Mouse (Mus musculus) hindbrain, embryonic 16.5 days (tissue): ENCODE results near the gene Asah2. TPM values are rescaled to one million over a fixed set of nuclear protein-coding genes. Genes with fewer than 3 reads are reported as not detected.
"Not testable (repeated sequence)": the region's sequence is repeated elsewhere in the genome, so short reads cannot be mapped to it uniquely, and the experiment has no call there.

ENCODE experiments used
- ATAC-seq: fragments of 200-750 bp; cut with Nextera tagmentation; 2 replicates; pipeline ENCODE4 v1.8.0; 2017; ENCODE audit warnings: moderate TSS enrichment, moderate library complexity
- H3K27ac ChIP-seq: fragments of 300-500 bp; sonication (generic); 2 replicates; pipeline ENCODE4 v1.5.1; 2014; ENCODE audit warnings: low read depth, mild to moderate bottlenecking, control low read depth, low read length, moderate library complexity
- H3K27me3 ChIP-seq: fragments of 300-500 bp; sonication (generic); replicated peaks from 2 replicates; pipeline ENCODE4 v1.6.1; 2014; ENCODE audit warnings: low read length; ENCODE audit not compliant: control insufficient read depth, insufficient read depth
- H3K36me3 ChIP-seq: fragments of 300-500 bp; sonication (generic); 2 replicates; pipeline ENCODE4 v1.6.1; 2014; ENCODE audit warnings: mild to moderate bottlenecking, low read length, moderate library complexity, mixed read lengths; ENCODE audit not compliant: control insufficient read depth, insufficient read depth
- H3K4me1 ChIP-seq: fragments of 300-500 bp; sonication (generic); 2 replicates; pipeline ENCODE4 v1.6.1; 2014; ENCODE audit warnings: low read depth, low read length; ENCODE audit not compliant: control insufficient read depth, insufficient read depth
- H3K4me2 ChIP-seq: fragments of 300-500 bp; sonication (generic); 2 replicates; pipeline ENCODE4 v1.6.1; 2014; ENCODE audit warnings: mild to moderate bottlenecking, low read length, control low read depth, moderate library complexity
- H3K4me3 ChIP-seq: fragments of 300-500 bp; sonication (generic); 2 replicates; pipeline ENCODE4 v1.5.1; 2014; ENCODE audit warnings: mild to moderate bottlenecking, low read length, control low read depth, moderate library complexity
- H3K9ac ChIP-seq: fragments of 300-500 bp; sonication (generic); 2 replicates; pipeline ENCODE4 v1.6.1; 2014; ENCODE audit warnings: low read depth, mild to moderate bottlenecking, control low read depth, low read length, moderate library complexity
- H3K9me3 ChIP-seq: fragments of 300-500 bp; sonication (generic); 2 replicates; pipeline ENCODE4 v1.6.1; 2014; ENCODE audit warnings: mild to moderate bottlenecking, low read length, moderate library complexity; ENCODE audit not compliant: control insufficient read depth
- WGBS: fragments of 180-500 bp; shearing (Covaris S2); extraction: QIAGEN DNeasy Blood & Tissue Kit; methylation state at CpG from one replicate; pipeline ENCODE4 v1.1.7; 2014; 5-methylcytosine and 5-hydroxymethylcytosine counted together
- polyA plus RNA-seq: library from polyadenylated mRNA; unstranded; fragments of >200 nt; fragmentation: Nextera tagmentation; extraction: Ambion mirVana; gene quantifications from 2 replicates; pipeline ENCODE4 v1.2.1, GENCODE M21; 2015

Gene Asah2
- polyA plus RNA-seq, 1 experiment from 2014 or later = 0.99 TPM

DNA sequence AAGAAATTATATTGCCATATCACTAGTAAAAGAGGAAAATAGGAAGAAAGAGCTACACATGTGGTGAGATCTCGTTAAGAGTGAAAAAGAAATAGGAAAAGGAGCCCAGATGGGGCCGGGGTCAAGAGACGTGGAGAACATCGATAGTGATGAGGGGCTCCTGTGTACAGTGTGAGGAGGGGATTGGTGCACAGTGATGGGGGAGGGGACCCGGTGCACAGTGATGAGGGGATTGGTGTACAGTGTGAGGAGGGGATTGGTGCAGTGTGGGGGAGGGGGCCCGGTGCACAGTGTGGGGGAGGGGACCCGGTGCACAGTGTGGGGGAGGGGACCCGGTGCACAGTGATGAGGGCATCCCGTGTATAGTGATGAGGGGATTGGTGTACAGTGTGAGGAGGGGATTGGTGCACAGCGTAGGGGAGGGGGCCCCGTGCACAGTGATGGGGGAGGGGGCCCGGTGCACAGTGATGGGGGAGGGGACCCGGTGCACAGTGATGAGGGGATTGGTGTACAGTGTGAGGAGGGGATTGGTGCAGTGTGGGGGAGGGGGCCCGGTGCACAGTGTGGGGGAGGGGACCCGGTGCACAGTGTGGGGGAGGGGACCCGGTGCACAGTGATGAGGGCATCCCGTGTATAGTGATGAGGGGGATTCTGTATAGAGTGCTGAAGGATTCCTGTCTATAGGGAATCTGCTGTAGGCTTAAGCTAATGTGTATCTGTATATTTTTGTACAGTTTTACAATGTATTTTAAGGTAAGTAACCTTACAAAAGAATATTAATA, 23.9 kb upstream of the Asah2 start:
- 89% methylated on average over 14 of the region's 17 CpGs for WGBS
- H3K9me3 ChIP-seq, H3K4me2 ChIP-seq, H3K36me3 ChIP-seq, H3K9ac ChIP-seq, H3K27ac ChIP-seq, H3K4me1 ChIP-seq, H3K4me3 ChIP-seq, H3K27me3 ChIP-seq: not testable (repeated sequence)
- ATAC-seq = peak; percentile 46

DNA sequence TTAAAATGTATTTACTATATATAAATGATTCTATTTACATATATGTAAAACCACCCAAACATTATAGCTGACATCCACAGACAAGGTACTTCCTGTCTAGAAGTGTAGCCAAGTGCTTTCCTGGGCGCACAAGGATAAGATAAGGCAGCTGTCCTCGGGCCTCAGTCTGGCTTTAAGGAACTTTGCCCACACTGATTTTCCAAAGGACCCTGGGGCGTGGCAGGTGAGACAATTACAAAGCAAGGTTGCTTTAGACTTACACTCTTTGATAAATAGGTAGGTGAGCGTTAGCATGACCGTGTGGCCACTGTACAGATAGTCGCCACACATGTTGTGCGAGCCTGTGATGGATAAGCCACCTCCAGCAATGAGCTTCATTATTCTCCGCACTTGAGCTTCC, 21.3 kb upstream of the Asah2 start:
- H3K9me3 ChIP-seq = no peaks in the 10 kb centered on the region
- H3K4me2 ChIP-seq = no peak overlapping the region
- H3K4me1 ChIP-seq = no peaks in the 10 kb centered on the region
- H3K27me3 ChIP-seq = no peaks in the 10 kb centered on the region
- no peak for ATAC-seq
- H3K36me3 ChIP-seq = no peaks in the 10 kb centered on the region
- H3K4me3 ChIP-seq = no peak overlapping the region
- WGBS = 96% methylated on average over 8 of the region's 8 CpGs
- H3K27ac ChIP-seq = no peak overlapping the region
- no peak overlapping the region for H3K9ac ChIP-seq

DNA sequence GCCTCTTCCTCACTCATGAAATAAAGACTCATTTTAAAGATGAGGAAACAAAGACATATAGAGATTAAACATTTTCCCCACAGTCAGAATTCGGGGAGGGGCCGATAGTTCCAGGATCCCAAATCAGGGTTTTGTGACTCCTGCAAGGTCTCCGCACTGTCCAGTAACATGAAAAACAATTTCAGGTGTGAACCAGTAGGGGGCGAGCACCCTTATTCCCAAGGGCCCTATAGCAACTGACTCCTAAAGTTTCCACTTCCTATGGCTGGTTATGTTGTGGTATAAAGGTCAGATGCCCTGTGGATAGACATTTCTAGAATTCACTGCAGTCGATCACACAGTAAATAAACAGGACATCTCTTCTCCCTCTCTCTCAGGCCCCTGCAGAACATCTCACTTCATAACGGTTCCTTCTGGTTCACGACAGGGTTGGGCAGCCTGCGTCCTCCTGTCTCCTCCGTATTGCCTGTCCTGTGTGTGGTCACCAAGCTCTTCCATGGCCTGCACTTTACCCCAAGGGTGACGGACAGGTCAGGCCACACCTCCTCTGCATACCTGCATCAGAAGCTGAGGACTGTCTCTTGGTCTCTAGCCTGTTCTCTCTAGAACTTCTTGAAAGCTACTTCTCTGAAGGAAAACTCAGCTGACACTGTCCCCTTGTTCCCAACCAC, 19.3 kb upstream of the Asah2 start:
- H3K4me3 ChIP-seq = no peak overlapping the region
- no peaks in the 10 kb centered on the region for H3K27me3 ChIP-seq
- no peak overlapping the region for H3K4me2 ChIP-seq
- H3K9ac ChIP-seq = no peak overlapping the region
- no peaks in the 10 kb centered on the region for H3K4me1 ChIP-seq
- H3K27ac ChIP-seq = no peak overlapping the region
- 0 out of 2 replicates have a peak, but pooled peaks have one; percentile 35 for ATAC-seq
- 79% methylated on average over 10 of the region's 10 CpGs for WGBS
- H3K36me3 ChIP-seq = no peaks in the 10 kb centered on the region
- no peaks in the 10 kb centered on the region for H3K9me3 ChIP-seq

DNA sequence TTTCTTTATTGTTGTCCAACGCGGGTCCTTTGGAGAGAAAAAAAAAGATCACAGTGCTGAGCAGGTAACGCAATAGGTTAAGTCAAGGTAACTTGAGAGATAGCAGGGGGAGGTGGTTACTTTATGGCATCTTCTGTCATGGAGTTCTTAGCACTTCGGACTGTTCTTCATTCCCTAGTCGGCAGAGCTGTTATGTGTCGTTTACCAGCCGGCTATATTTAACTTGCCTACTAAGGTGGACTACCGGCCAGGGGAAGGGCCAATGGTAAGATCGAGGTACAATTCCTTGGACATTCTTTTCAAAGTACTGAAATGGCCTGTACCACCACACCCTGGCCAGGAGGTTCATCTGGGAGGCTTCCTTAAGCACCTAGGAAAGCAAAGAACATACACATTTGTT, 16.1 kb upstream of the Asah2 start:
- H3K4me2 ChIP-seq = no peak overlapping the region
- no peaks in the 10 kb centered on the region for H3K4me1 ChIP-seq
- 95% methylated on average over 9 of the region's 9 CpGs for WGBS
- no peaks in the 10 kb centered on the region for H3K27me3 ChIP-seq
- H3K27ac ChIP-seq = no peak overlapping the region
- ATAC-seq = no peak
- H3K36me3 ChIP-seq = no peaks in the 10 kb centered on the region
- no peak overlapping the region for H3K9ac ChIP-seq
- H3K9me3 ChIP-seq = no peaks in the 10 kb centered on the region
- H3K4me3 ChIP-seq = no peak overlapping the region

DNA sequence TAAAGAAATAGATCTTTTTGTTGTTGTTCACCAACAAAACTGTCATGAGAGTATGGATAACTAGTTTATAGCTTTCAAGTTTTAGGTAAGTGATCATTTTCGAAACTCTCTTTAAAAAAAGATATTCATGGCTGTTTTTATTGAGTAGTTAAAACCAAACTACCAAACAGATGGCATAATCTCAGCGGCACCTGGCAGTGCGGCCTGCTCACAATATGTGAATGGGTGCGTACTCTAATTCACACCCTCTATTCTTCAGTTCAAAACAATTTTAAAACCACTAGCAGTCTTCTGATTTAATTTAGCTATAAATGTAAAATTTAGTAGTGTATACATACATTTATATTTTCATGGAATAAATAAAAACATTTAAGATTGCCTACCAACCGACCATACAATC, 15.2 kb upstream of the Asah2 start:
- Histone ChIP-seq H3K9me3 (no peaks in the 10 kb centered on the region), H3K27ac (no peak overlapping the region), H3K36me3 (no peaks in the 10 kb centered on the region), H3K9ac (no peak overlapping the region), H3K4me2 (no peak overlapping the region), H3K4me3 (no peak overlapping the region), H3K27me3 (no peaks in the 10 kb centered on the region), H3K4me1 (no peaks in the 10 kb centered on the region)
- no peak for ATAC-seq
- WGBS = 89% methylated on average over 5 of the region's 5 CpGs

DNA sequence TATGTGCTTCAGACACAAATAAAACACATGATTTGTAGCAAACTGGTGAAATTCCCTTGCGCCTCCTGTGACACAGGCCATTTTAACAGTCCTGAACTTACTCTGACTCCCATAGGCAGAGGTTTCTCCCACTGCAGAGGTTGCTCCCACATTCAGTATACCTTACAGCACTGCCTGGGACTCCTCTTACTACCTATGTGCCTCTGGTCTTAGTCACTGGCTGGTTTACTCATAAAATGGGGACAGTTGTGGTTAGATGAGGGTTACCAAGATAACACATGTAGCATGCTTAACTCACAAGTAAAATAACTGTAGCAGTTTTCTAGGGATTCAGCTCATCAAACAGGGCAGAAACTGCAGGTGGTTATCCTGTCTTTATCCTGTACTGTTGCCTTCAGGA, 12.8 kb upstream of the Asah2 start:
- Histone ChIP-seq H3K4me3 (no peak overlapping the region), H3K4me1 (no peaks in the 10 kb centered on the region), H3K27me3 (no peaks in the 10 kb centered on the region), H3K9me3 (no peaks in the 10 kb centered on the region), H3K27ac (no peak overlapping the region), H3K4me2 (no peak overlapping the region), H3K36me3 (no peaks in the 10 kb centered on the region), H3K9ac (no peak overlapping the region)
- no peak for ATAC-seq
- WGBS = 100% methylated on average over 1 of the region's 1 CpGs

DNA sequence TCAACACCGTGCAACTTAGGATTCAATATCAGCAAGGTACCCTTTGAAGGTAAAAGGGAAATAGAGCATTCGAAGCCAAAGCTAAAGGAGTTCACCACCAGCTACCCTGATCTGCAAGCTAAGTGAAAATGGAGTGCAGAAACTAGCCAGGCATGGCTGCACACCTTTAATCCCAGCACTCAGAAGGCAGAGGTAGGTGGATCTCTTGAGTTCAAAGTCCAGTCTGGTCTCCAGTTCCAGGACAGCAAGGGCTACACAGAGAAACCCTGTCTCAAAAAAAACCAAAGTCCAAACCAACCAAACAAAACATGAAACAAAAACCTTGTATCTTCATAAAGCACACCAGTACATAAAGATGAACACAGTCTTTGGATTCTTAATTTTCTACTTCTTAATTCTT, 11.7 kb upstream of the Asah2 start:
- Histone ChIP-seq H3K27ac (no peak overlapping the region), H3K36me3 (no peaks in the 10 kb centered on the region), H3K27me3 (no peaks in the 10 kb centered on the region), H3K9ac (no peak overlapping the region), H3K4me1 (no peaks in the 10 kb centered on the region), H3K4me2 (no peak overlapping the region), H3K4me3 (no peak overlapping the region), H3K9me3 (no peaks in the 10 kb centered on the region)
- ATAC-seq = no peak
- 83% methylated on average over 2 of the region's 2 CpGs for WGBS

DNA sequence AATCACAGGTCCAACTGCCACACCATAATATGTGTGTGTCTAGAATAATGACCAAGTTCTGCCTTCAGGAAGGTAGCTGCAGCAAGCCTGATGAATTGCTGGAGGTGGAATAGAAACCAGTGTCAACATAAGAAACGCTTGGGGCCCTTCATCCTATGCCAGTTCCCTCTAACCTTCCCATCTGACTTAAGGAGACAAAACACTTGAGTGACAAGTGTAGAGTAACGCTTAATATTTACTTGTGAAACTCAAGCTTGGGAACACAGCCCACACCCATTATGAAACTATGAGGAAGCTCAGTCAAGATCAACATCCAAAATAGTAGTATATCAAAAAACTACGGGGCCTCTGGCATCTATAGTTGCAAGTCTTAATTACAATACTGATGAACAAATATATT, 10.5 kb upstream of the Asah2 start:
- H3K27ac ChIP-seq = no peak overlapping the region
- no peak overlapping the region for H3K4me3 ChIP-seq
- no peak for ATAC-seq
- H3K9me3 ChIP-seq = no peaks in the 10 kb centered on the region
- H3K36me3 ChIP-seq = no peaks in the 10 kb centered on the region
- no peak overlapping the region for H3K9ac ChIP-seq
- H3K4me1 ChIP-seq = no peaks in the 10 kb centered on the region
- 90% methylated on average over 3 of the region's 3 CpGs for WGBS
- no peak overlapping the region for H3K4me2 ChIP-seq
- H3K27me3 ChIP-seq = no peaks in the 10 kb centered on the region

DNA sequence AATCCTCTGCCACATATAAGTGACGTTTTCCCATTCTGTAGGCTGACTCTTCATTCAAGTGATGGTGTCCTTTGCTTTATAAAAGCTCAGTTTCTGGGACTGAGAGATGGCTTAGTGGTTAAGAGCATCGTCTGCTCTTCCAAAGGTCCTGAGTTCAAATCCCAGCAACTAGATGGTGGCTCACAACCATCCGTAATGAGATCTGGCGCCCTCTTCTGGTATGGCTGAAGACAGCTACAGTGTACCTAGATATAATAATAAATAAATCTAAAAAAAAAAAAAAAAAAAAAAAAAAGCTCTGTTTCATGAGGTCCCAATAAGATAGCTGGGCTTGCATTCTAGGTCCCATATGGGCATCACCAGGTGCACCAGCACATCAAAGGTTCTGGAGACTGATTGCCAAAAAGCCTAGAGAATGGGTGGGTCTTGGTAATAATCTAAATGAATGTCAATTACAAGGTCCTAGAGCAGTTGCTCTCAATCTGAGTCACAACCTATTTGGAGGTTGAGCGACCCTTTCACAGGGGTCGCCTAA, 9.5 kb upstream of the Asah2 start:
- ATAC-seq = no peak
- no peaks in the 10 kb centered on the region for H3K36me3 ChIP-seq
- no peak overlapping the region for H3K4me3 ChIP-seq
- H3K9ac ChIP-seq = no peak overlapping the region
- H3K4me1 ChIP-seq = no peaks in the 10 kb centered on the region
- no peak overlapping the region for H3K4me2 ChIP-seq
- WGBS = 85% methylated on average over 6 of the region's 6 CpGs
- H3K9me3 ChIP-seq = no peaks in the 10 kb centered on the region
- no peak overlapping the region for H3K27ac ChIP-seq
- H3K27me3 ChIP-seq = no peaks in the 10 kb centered on the region
